Mouse (Mus musculus) c-Kit-positive CD71-positive TER-119-negative erythroid progenitor cells, embryonic 14.5 days (primary cell): Measurements from ENCODE around the gene Sox5.

Source experiments
- DNase-seq: peaks from one replicate; pipeline ENCODE4 v3.0.0-alpha.2; 2013; ENCODE audit warnings: low read depth

The Sox5 gene

GRCm38 (mm10) chr6:144781431-144782030 is at the start of gene Sox5:
Sox5 (minus strand) TSS chr6:144781977.
- no peak for DNase-seq

GRCm38 (mm10) chr6:144825018-144825602 is 43.3 kb upstream of the Sox5 start:
- no peak for DNase-seq

GRCm38 (mm10) chr6:144824153-144824552 is 42.4 kb upstream of the Sox5 start:
- no peak for DNase-seq

- DNase-seq, result no peak
These were observed 40.8 kb upstream of the Sox5 start for GRCm38 (mm10) chr6:144822594-144822993.

- DNase-seq, result no peak
These were observed 39.2 kb upstream of the Sox5 start for GRCm38 (mm10) chr6:144821019-144821418.

GRCm38 (mm10) chr6:144818016-144818415 is 36.2 kb upstream of the Sox5 start:
- DNase-seq, result no peak

- DNase-seq, result no peak
These were observed 35.7 kb upstream of the Sox5 start for GRCm38 (mm10) chr6:144817329-144817932.

GRCm38 (mm10) chr6:144815542-144815941 is 33.8 kb upstream of the Sox5 start:
- DNase-seq, result no peak

GRCm38 (mm10) chr6:144814931-144815364 is 33.2 kb upstream of the Sox5 start:
- no peak for DNase-seq

- DNase-seq, result no peak
These were observed 22.5 kb upstream of the Sox5 start for GRCm38 (mm10) chr6:144804321-144804720.

GRCm38 (mm10) chr6:144803063-144803462 is 21.3 kb upstream of the Sox5 start:
- DNase-seq, result no peak

- DNase-seq, result no peak
These were observed 12.6 kb upstream of the Sox5 start for GRCm38 (mm10) chr6:144794356-144794755.

GRCm38 (mm10) chr6:144792871-144793270 is 11.1 kb upstream of the Sox5 start:
- DNase-seq, result no peak

- DNase-seq, result no peak
These were observed 1.5 kb upstream of the Sox5 start for GRCm38 (mm10) chr6:144783295-144783694.

GRCm38 (mm10) chr6:144782866-144783265 is 1.1 kb upstream of the Sox5 start:
- DNase-seq, result no peak

GRCm38 (mm10) chr6:144782031-144782857 is 467 bp upstream of the Sox5 start:
- DNase-seq, result no peak

GRCm38 (mm10) chr6:144780608-144781285 is 1.0 kb downstream of the Sox5 start:
- no peak for DNase-seq

GRCm38 (mm10) chr6:144779945-144780607 is 1.7 kb downstream of the Sox5 start:
- DNase-seq, result no peak

GRCm38 (mm10) chr6:144777356-144778035 is 4.3 kb downstream of the Sox5 start:
- DNase-seq, result no peak

GRCm38 (mm10) chr6:144773736-144774135 is 8.0 kb downstream of the Sox5 start:
- no peak for DNase-seq

GRCm38 (mm10) chr6:144772985-144773384 is 8.8 kb downstream of the Sox5 start:
- no peak for DNase-seq
